Mouse (Mus musculus) ES-E14 (cell line): ENCODE data around the gene Fam69a.

Experiments used
- CHD2 ChIP-seq: IDR thresholded peaks from 2 replicates; pipeline ENCODE4 v1.6.1; 2014; ENCODE audit warnings: mild to moderate bottlenecking, low read depth, low read length, inconsistent platforms
- HCFC1 ChIP-seq: IDR thresholded peaks from 2 replicates; pipeline ENCODE4 v1.6.1; 2012; ENCODE audit warnings: low read length, inconsistent platforms, borderline replicate concordance; ENCODE audit not compliant: insufficient read depth
- MAFK ChIP-seq: IDR thresholded peaks from 2 replicates; pipeline ENCODE4 v1.6.1; 2014; ENCODE audit warnings: mild to moderate bottlenecking, low read depth, low read length, inconsistent platforms; ENCODE audit not compliant: insufficient read depth
- ZC3H11A ChIP-seq: IDR thresholded peaks from 2 replicates; pipeline ENCODE4 v1.6.1; 2012; ENCODE audit warnings: low read depth, mild to moderate bottlenecking, inconsistent platforms, low read length, borderline replicate concordance

DNA sequence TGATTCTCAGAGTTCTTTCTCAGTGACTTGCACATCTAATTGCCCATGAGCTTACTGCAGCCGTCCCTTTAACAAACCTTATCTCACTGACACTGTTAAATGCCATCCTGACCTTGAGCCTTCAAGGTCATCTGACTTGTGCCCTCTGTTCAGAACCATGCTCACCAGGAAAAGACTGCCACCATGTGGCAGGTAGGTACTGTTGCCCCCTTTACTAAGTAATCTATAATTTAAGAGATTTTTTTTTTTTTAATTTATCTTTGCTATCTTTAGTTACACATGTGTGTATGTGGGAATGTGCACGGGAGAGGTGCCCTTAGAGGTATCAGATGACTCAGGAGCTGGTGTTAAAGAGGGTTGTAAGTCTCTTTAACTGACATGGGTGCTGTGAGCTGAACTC lies 18.2 kb upstream of the Fam69a start:
- peak; percentile 31; the same call in 1 of the 2 replicates for TF ChIP-seq ZC3H11A
- no peak for TF ChIP-seq MAFK
- TF ChIP-seq CHD2, result no peak
- TF ChIP-seq HCFC1, result no peak
